Comparison of ENCODE assay signal across 12 mouse cellular contexts in the genomic region with DNA sequence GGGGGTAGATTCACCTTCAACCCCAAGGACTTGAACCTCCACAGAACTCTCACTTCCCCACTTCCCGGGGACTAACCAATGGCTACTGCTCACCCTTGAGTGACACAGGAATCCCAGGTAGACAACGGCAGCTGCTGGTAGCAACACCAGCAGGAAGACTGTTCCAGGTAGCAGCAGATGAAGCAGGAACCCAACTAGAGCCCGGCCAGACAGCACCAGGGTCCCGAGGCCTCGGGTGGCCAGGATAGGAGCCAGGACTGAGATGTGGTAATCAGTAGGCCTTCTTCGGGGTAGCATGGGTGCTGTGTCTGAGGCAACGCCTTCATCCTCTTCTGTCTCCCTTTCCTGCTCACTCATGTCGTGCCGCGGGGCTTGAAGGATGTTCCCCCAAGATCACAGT. TPM values are rescaled to one million over a fixed set of nuclear protein-coding genes. Genes with fewer than 3 reads are reported as not detected.
DNase-seq lines count a peak whose midpoint lies in the region; ATAC-seq and TF ChIP-seq lines count a peak whose summit lies in the region.
"Had no signal": no experiment of that assay in that cellular context is flagged by ENCODE, and none has a peak within 500 bp of the region (broad histone marks: within the 10 kb centered on the region; RNA-seq: fewer than 3 reads in every experiment).

No protein-coding gene starts in this region.

- peak overlapping the region; percentile 81 for H3K27ac ChIP-seq in heart, embryonic 13.5 days (replicated peaks)
- H3K27ac ChIP-seq in heart, adult 2 months, result no peak overlapping the region
- H3K27ac ChIP-seq in stomach, embryonic 16.5 days (ENCODE audit: low read length), result no peak overlapping the region
- H3K27ac ChIP-seq in stomach, postnatal 0 days (replicated peaks), result no peak overlapping the region
- no peak overlapping the region for H3K27ac ChIP-seq in hindbrain, postnatal 0 days
- peak overlapping the region; percentile 55 for H3K27ac ChIP-seq in olfactory bulb, adult 2 months (ENCODE audit: insufficient read depth, low read depth, low read length)

- H3K4me3 ChIP-seq in heart, embryonic 13.5 days, result peak overlapping the region; percentile 37
- H3K4me3 ChIP-seq in heart, adult 2 months, result no peak overlapping the region
- H3K4me3 ChIP-seq in stomach, embryonic 16.5 days (replicated peaks; ENCODE audit: low read length), result no peak overlapping the region
- no peak overlapping the region for H3K4me3 ChIP-seq in stomach, postnatal 0 days (ENCODE audit: low read depth, low read length)
- no peak overlapping the region for H3K4me3 ChIP-seq in hindbrain, postnatal 0 days (ENCODE audit: low read length)
- 0 out of 2 replicates have a peak overlapping the region, but pooled peaks have one; percentile 9 for H3K4me3 ChIP-seq in olfactory bulb, adult 2 months (ENCODE audit: insufficient read depth, low read depth, low read length)

- 62% methylated on average over 10 of the region's 10 CpGs for whole genome bisulfite sequencing in heart, embryonic 13.5 days
- WGBS in heart, adult 2 months, result 83% methylated on average over 10 of the region's 10 CpGs
- WGBS in stomach, embryonic 16.5 days, result 79% methylated on average over 10 of the region's 10 CpGs
- WGBS in stomach, postnatal 0 days, result 78% methylated on average over 10 of the region's 10 CpGs
- WGBS in hindbrain, postnatal 0 days, result 85% methylated on average over 7 of the region's 10 CpGs
- WGBS in olfactory bulb, adult 2 months, result 90% methylated on average over 10 of the region's 10 CpGs

- no peak for ATAC-seq in heart, embryonic 13.5 days (ENCODE audit: extremely low read depth, insufficient number of reproducible peaks, low FRiP score, low TSS enrichment)
- no peak for ATAC-seq in stomach, embryonic 16.5 days (ENCODE audit: insufficient read depth, low FRiP score)
- no peak for ATAC-seq in stomach, postnatal 0 days (ENCODE audit: low FRiP score, low TSS enrichment)
- no peak for ATAC-seq in hindbrain, postnatal 0 days

- no peaks in the 10 kb centered on the region for H3K36me3 ChIP-seq in heart, embryonic 13.5 days
- H3K36me3 ChIP-seq in heart, adult 2 months (ENCODE audit: control insufficient read depth, insufficient read depth, low read length), result no peaks in the 10 kb centered on the region
- no peaks in the 10 kb centered on the region for H3K36me3 ChIP-seq in stomach, embryonic 16.5 days (ENCODE audit: control insufficient read depth, insufficient read depth, low read length)
- H3K36me3 ChIP-seq in stomach, postnatal 0 days (ENCODE audit: control insufficient read depth, insufficient read depth, low read length), result no peaks in the 10 kb centered on the region
- no peaks in the 10 kb centered on the region for H3K36me3 ChIP-seq in hindbrain, postnatal 0 days (ENCODE audit: insufficient read depth, low read length)

- H3K27me3 ChIP-seq in heart, embryonic 13.5 days (replicated peaks), result 0 out of 2 replicates have a peak, but pooled peaks cover under 1% of the 10 kb centered on the region
- H3K27me3 ChIP-seq in heart, adult 2 months (ENCODE audit: control insufficient read depth, insufficient read depth, low read length), result no peaks in the 10 kb centered on the region
- H3K27me3 ChIP-seq in stomach, embryonic 16.5 days (ENCODE audit: control insufficient read depth, insufficient read depth, low read length), result no peaks in the 10 kb centered on the region
- H3K27me3 ChIP-seq in stomach, postnatal 0 days (ENCODE audit: control insufficient read depth, insufficient read depth, low read length), result no peaks in the 10 kb centered on the region
- no peaks in the 10 kb centered on the region for H3K27me3 ChIP-seq in hindbrain, postnatal 0 days (ENCODE audit: insufficient read depth, low read length)

- no peak for TF ChIP-seq CTCF in heart, adult 2 months (IDR thresholded peaks at IDR 0.05)
- TF ChIP-seq CTCF in stomach, postnatal 0 days (IDR thresholded peaks at IDR 0.05; ENCODE audit: low read depth), result no peak
- no peak for TF ChIP-seq CTCF in hindbrain, postnatal 0 days (IDR thresholded peaks at IDR 0.05; ENCODE audit: low read depth)
- TF ChIP-seq CTCF in olfactory bulb, adult 2 months (IDR thresholded peaks at IDR 0.05; ENCODE audit: insufficient read depth, low read depth, low read length), result no peak

- no peak for TF ChIP-seq POLR2A in heart, adult 2 months (IDR thresholded peaks at IDR 0.05; ENCODE audit: insufficient read depth, low read depth, low read length)
- TF ChIP-seq POLR2A in olfactory bulb, adult 2 months (IDR thresholded peaks at IDR 0.05; ENCODE audit: insufficient read depth, low read depth, low read length), result no peak

- intact Hi-C loops in heart, adult 2 months (cut with DNase I), result loop anchor here (2.0 kb wide), 1 partner anchor 18 kb away; a partner anchor contains a TSS

- no peak for DNase-seq in heart, adult 2 months
- DNase-seq in stomach, postnatal 0 days (ENCODE audit: low spot score), result no peak
- DNase-seq in hindbrain, postnatal 0 days (ENCODE audit: low spot score), result no peak
- DNase-seq in adrenal gland, adult 18-20 months (ENCODE audit: low spot score in 2 of 2), result no peak
- DNase-seq: cerebellum, adult 8-10 months; kidney, adult 8-10 months had no signal

- H3K9me3 ChIP-seq in heart, embryonic 13.5 days, result no peaks in the 10 kb centered on the region
- no peaks in the 10 kb centered on the region for H3K9me3 ChIP-seq in stomach, embryonic 16.5 days (replicated peaks; ENCODE audit: control insufficient read depth, low read length)
- H3K9me3 ChIP-seq in stomach, postnatal 0 days (ENCODE audit: control insufficient read depth, low read length), result no peaks in the 10 kb centered on the region
- H3K9me3 ChIP-seq in hindbrain, postnatal 0 days (ENCODE audit: low read length), result no peaks in the 10 kb centered on the region

- peak overlapping the region; percentile 83 for H3K4me2 ChIP-seq in heart, embryonic 13.5 days
- H3K4me2 ChIP-seq in stomach, embryonic 16.5 days (ENCODE audit: low read depth, low read length), result no peak overlapping the region
- no peak overlapping the region for H3K4me2 ChIP-seq in stomach, postnatal 0 days (replicated peaks; ENCODE audit: low read depth)
- H3K4me2 ChIP-seq in hindbrain, postnatal 0 days (ENCODE audit: low read depth, low read length), result peak overlapping the region; percentile 23; the same call in 1 of the 2 replicates

- no peaks in the 10 kb centered on the region for H3K79me2 ChIP-seq in heart, adult 2 months (replicated peaks; ENCODE audit: control insufficient read depth, insufficient read depth, low read length)

- H3K9ac ChIP-seq in heart, embryonic 13.5 days, result peak overlapping the region; percentile 91
- H3K9ac ChIP-seq in heart, adult 2 months (ENCODE audit: low read depth, low read length), result no peak overlapping the region
- peak overlapping the region; percentile 9; the same call in 1 of the 2 replicates for H3K9ac ChIP-seq in stomach, embryonic 16.5 days (ENCODE audit: low read length)
- H3K9ac ChIP-seq in stomach, postnatal 0 days (ENCODE audit: low read length), result no peak overlapping the region
- no peak overlapping the region for H3K9ac ChIP-seq in hindbrain, postnatal 0 days (replicated peaks; ENCODE audit: low read length)

- H3K4me1 ChIP-seq in heart, embryonic 13.5 days, result peaks cover 30% of the 10 kb centered on the region
- peaks cover 10% of the 10 kb centered on the region for H3K4me1 ChIP-seq in heart, adult 2 months (ENCODE audit: control insufficient read depth, insufficient read depth, low read length)
- peaks cover 7% of the 10 kb centered on the region; the same call in 1 of the 2 replicates for H3K4me1 ChIP-seq in stomach, embryonic 16.5 days (ENCODE audit: control insufficient read depth, insufficient read depth, low read length)
- no peaks in the 10 kb centered on the region for H3K4me1 ChIP-seq in stomach, postnatal 0 days (replicated peaks; ENCODE audit: control insufficient read depth, insufficient read depth)
- H3K4me1 ChIP-seq in hindbrain, postnatal 0 days (ENCODE audit: insufficient read depth, low read length), result no peaks in the 10 kb centered on the region; the same call in 1 of the 2 replicates
- peaks cover 9% of the 10 kb centered on the region for H3K4me1 ChIP-seq in olfactory bulb, adult 2 months (ENCODE audit: control insufficient read depth, insufficient read depth, low read length)

- TF ChIP-seq EP300 in heart, adult 2 months (IDR thresholded peaks at IDR 0.05; ENCODE audit: insufficient read depth, low read depth, low read length), result no peak
- no peak for TF ChIP-seq EP300 in stomach, postnatal 0 days (optimal IDR thresholded peaks at IDR 0.05)

RNA-seq across cellular contexts. Expression of a gene that starts 0.4 kb away (rescaled TPM):
- 4.2 and 5.3 TPM in 2 replicates for polyA plus RNA-seq in heart, embryonic 13.5 days (2015; fragmentation: Nextera tagmentation; extraction: Ambion mirVana)
- total RNA-seq in heart, adult 2 months (2021), result 1 to 10 TPM in 1 of 2 experiments, under 1 TPM in 1; 0.84 to 1.1 TPM
- 0.96 and 2.0 TPM in 2 replicates for polyA plus RNA-seq in heart, adult 2 months (2012; rRNA removed)
- 0.35 and 0.43 TPM in 2 replicates for polyA plus RNA-seq in stomach, embryonic 16.5 days (2015; fragmentation: Nextera tagmentation; extraction: Ambion mirVana)
- polyA plus RNA-seq in stomach, postnatal 0 days (2015; fragmentation: Nextera tagmentation; extraction: Ambion mirVana), result 0.13 and 0.27 TPM in 2 replicates
- 0.86 and 2.3 TPM in 2 replicates for total RNA-seq in hindbrain, postnatal 0 days (2014; rRNA removed)
- 1.0 and 1.2 TPM in 2 replicates for polyA plus RNA-seq in hindbrain, postnatal 0 days (2015; fragmentation: Nextera tagmentation; extraction: Ambion mirVana)
- polyA plus RNA-seq in olfactory bulb, adult 2 months (2012; ENCODE audit: insufficient read depth, insufficient read length, low replicate concordance, missing spikeins), result not detected in 2 replicates
- total RNA-seq in adrenal gland, adult 18-20 months (2021), result under 1 TPM; 0.56 to 0.70 TPM

RNA-seq across cellular contexts. Expression of a gene that starts 5.0 kb away (rescaled TPM):
- not detected in 2 replicates for polyA plus RNA-seq in heart, embryonic 13.5 days (2015; fragmentation: Nextera tagmentation; extraction: Ambion mirVana)
- not detected for total RNA-seq in heart, adult 2 months (2021)
- polyA plus RNA-seq in heart, adult 2 months (2012; rRNA removed), result 0.41 TPM in 1 of 2 replicates, not detected in the other
- polyA plus RNA-seq in stomach, embryonic 16.5 days (2015; fragmentation: Nextera tagmentation; extraction: Ambion mirVana), result 0.31 and 0.35 TPM in 2 replicates
- 0.10 and 0.13 TPM in 2 replicates for polyA plus RNA-seq in stomach, postnatal 0 days (2015; fragmentation: Nextera tagmentation; extraction: Ambion mirVana)
- total RNA-seq in hindbrain, postnatal 0 days (2014; rRNA removed), result not detected in 2 replicates
- polyA plus RNA-seq in hindbrain, postnatal 0 days (2015; fragmentation: Nextera tagmentation; extraction: Ambion mirVana), result not detected in 2 replicates
- not detected in 2 replicates for polyA plus RNA-seq in olfactory bulb, adult 2 months (2012; ENCODE audit: insufficient read depth, insufficient read length, low replicate concordance, missing spikeins)
- not detected for total RNA-seq in adrenal gland, adult 18-20 months (2021)
- total RNA-seq: adrenal gland, postnatal 4 days; gastrocnemius, adult 8-10 months had no signal
- polyA plus RNA-seq: limb, embryonic 14.5 days had no signal

RNA-seq across cellular contexts. Expression of a gene that starts 10.7 kb away (rescaled TPM):
- polyA plus RNA-seq in heart, embryonic 13.5 days (2015; fragmentation: Nextera tagmentation; extraction: Ambion mirVana), result 3.5 and 3.7 TPM in 2 replicates
- total RNA-seq in heart, adult 2 months (2021), result 1 to 10 TPM; 6.4 to 9.8 TPM
- polyA plus RNA-seq in heart, adult 2 months (2012; rRNA removed), result 14.4 and 21.7 TPM in 2 replicates
- 34.0 and 34.4 TPM in 2 replicates for polyA plus RNA-seq in stomach, embryonic 16.5 days (2015; fragmentation: Nextera tagmentation; extraction: Ambion mirVana)
- polyA plus RNA-seq in stomach, postnatal 0 days (2015; fragmentation: Nextera tagmentation; extraction: Ambion mirVana), result 30.0 and 32.3 TPM in 2 replicates
- total RNA-seq in hindbrain, postnatal 0 days (2014; rRNA removed), result 43.3 and 55.5 TPM in 2 replicates
- 27.8 and 29.4 TPM in 2 replicates for polyA plus RNA-seq in hindbrain, postnatal 0 days (2015; fragmentation: Nextera tagmentation; extraction: Ambion mirVana)
- not detected in 2 replicates for polyA plus RNA-seq in olfactory bulb, adult 2 months (2012; ENCODE audit: insufficient read depth, insufficient read length, low replicate concordance, missing spikeins)
- total RNA-seq in adrenal gland, adult 18-20 months (2021), result 10 to 100 TPM in 1 of 2 experiments, 1 to 10 TPM in 1; 3.8 to 12.3 TPM

RNA-seq across cellular contexts. Expression of a gene that starts 17.4 kb away (rescaled TPM):
- polyA plus RNA-seq in heart, embryonic 13.5 days (2015; fragmentation: Nextera tagmentation; extraction: Ambion mirVana), result 138 and 157 TPM in 2 replicates
- 10 to 100 TPM; 69.9 to 77.9 TPM for total RNA-seq in heart, adult 2 months (2021)
- polyA plus RNA-seq in heart, adult 2 months (2012; rRNA removed), result 49.6 and 50.7 TPM in 2 replicates
- polyA plus RNA-seq in stomach, embryonic 16.5 days (2015; fragmentation: Nextera tagmentation; extraction: Ambion mirVana), result 191 and 199 TPM in 2 replicates
- 230 and 240 TPM in 2 replicates for polyA plus RNA-seq in stomach, postnatal 0 days (2015; fragmentation: Nextera tagmentation; extraction: Ambion mirVana)
- total RNA-seq in hindbrain, postnatal 0 days (2014; rRNA removed), result 75.4 and 87.5 TPM in 2 replicates
- polyA plus RNA-seq in hindbrain, postnatal 0 days (2015; fragmentation: Nextera tagmentation; extraction: Ambion mirVana), result 303 and 310 TPM in 2 replicates
- not detected in 2 replicates for polyA plus RNA-seq in olfactory bulb, adult 2 months (2012; ENCODE audit: insufficient read depth, insufficient read length, low replicate concordance, missing spikeins)
- 100 to 1,000 TPM; 143 to 148 TPM for total RNA-seq in adrenal gland, adult 18-20 months (2021)

RNA-seq across cellular contexts. Expression of a gene that starts 24.4 kb away (rescaled TPM):
- polyA plus RNA-seq in heart, embryonic 13.5 days (2015; fragmentation: Nextera tagmentation; extraction: Ambion mirVana), result 87.7 and 93.2 TPM in 2 replicates
- 10 to 100 TPM; 42.3 to 47.7 TPM for total RNA-seq in heart, adult 2 months (2021)
- polyA plus RNA-seq in heart, adult 2 months (2012; rRNA removed), result 83.7 and 85.4 TPM in 2 replicates
- polyA plus RNA-seq in stomach, embryonic 16.5 days (2015; fragmentation: Nextera tagmentation; extraction: Ambion mirVana), result 99.0 and 101 TPM in 2 replicates
- polyA plus RNA-seq in stomach, postnatal 0 days (2015; fragmentation: Nextera tagmentation; extraction: Ambion mirVana), result 48.8 and 55.1 TPM in 2 replicates
- 65.7 and 83.4 TPM in 2 replicates for total RNA-seq in hindbrain, postnatal 0 days (2014; rRNA removed)
- 68.8 and 72.2 TPM in 2 replicates for polyA plus RNA-seq in hindbrain, postnatal 0 days (2015; fragmentation: Nextera tagmentation; extraction: Ambion mirVana)
- not detected in 2 replicates for polyA plus RNA-seq in olfactory bulb, adult 2 months (2012; ENCODE audit: insufficient read depth, insufficient read length, low replicate concordance, missing spikeins)
- 10 to 100 TPM; 96.2 to 99.8 TPM for total RNA-seq in adrenal gland, adult 18-20 months (2021)

Comparison
In these comparisons a context has a peak if more than half of its experiments do, and no peak if none do; other contexts are left out.
1. H3K27ac ChIP-seq: peak in heart, embryonic 13.5 days (single experiment) and olfactory bulb, adult 2 months (single experiment); none in heart, adult 2 months (single experiment), stomach, embryonic 16.5 days (single experiment), stomach, postnatal 0 days (single experiment) and hindbrain, postnatal 0 days (single experiment).
2. H3K4me3 ChIP-seq: peak in heart, embryonic 13.5 days (single experiment) and olfactory bulb, adult 2 months (single experiment); none in heart, adult 2 months (single experiment), stomach, embryonic 16.5 days (single experiment), stomach, postnatal 0 days (single experiment) and hindbrain, postnatal 0 days (single experiment).
3. H3K9ac ChIP-seq: peak in heart, embryonic 13.5 days (single experiment) and stomach, embryonic 16.5 days (single experiment); none in heart, adult 2 months (single experiment), stomach, postnatal 0 days (single experiment) and hindbrain, postnatal 0 days (single experiment).
4. H3K4me2 ChIP-seq: peak in heart, embryonic 13.5 days (single experiment) and hindbrain, postnatal 0 days (single experiment); none in stomach, embryonic 16.5 days (single experiment) and stomach, postnatal 0 days (single experiment).